Mouse (Mus musculus): ENCODE data around the gene Slc7a15. TPM values are rescaled to one million over a fixed set of nuclear protein-coding genes. Genes with fewer than 3 reads are reported as not detected.

Slc7a15 gene
- polyA plus RNA-seq, 1 experiment from 2014 or later: 0.05 TPM

GRCm38 (mm10) chr12:8504131-8504530 is 94.7 kb downstream of the Slc7a15 start:
- no peak for ATAC-seq (ENCODE audit: insufficient read depth)
- Histone ChIP-seq H3K9me3 (replicated peaks) (no peaks in the 10 kb centered on the region), H3K27me3 (peaks cover 15% of the 10 kb centered on the region), H3K4me1 (replicated peaks) (peaks cover 28% of the 10 kb centered on the region), H3K36me3 (replicated peaks) (no peaks in the 10 kb centered on the region), H3K27ac (replicated peaks) (no peak overlapping the region), H3K9ac (no peak overlapping the region), H3K4me3 (replicated peaks) (no peak overlapping the region), H3K4me2 (no peak overlapping the region)
- WGBS (ENCODE audit: insufficient replicate concordance): 79% methylated on average over 6 of the region's 6 CpGs

GRCm38 (mm10) chr12:8502546-8502945 is 96.3 kb downstream of the Slc7a15 start:
- Histone ChIP-seq H3K27ac (replicated peaks) (no peak overlapping the region), H3K9me3 (replicated peaks) (no peaks in the 10 kb centered on the region), H3K9ac (no peak overlapping the region), H3K27me3 (peaks cover 27% of the 10 kb centered on the region), H3K4me3 (replicated peaks) (no peak overlapping the region), H3K4me1 (replicated peaks) (peaks cover 30% of the 10 kb centered on the region), H3K36me3 (replicated peaks) (no peaks in the 10 kb centered on the region), H3K4me2 (no peak overlapping the region)
- ATAC-seq (ENCODE audit: insufficient read depth): no peak
- 15% methylated on average over 6 of the region's 6 CpGs for WGBS (ENCODE audit: insufficient replicate concordance)

- Histone ChIP-seq H3K27ac (replicated peaks) (no peak overlapping the region), H3K27me3 (peaks cover 27% of the 10 kb centered on the region), H3K9ac (no peak overlapping the region), H3K4me2 (no peak overlapping the region), H3K36me3 (replicated peaks) (no peaks in the 10 kb centered on the region), H3K4me1 (replicated peaks) (peaks cover 28% of the 10 kb centered on the region), H3K4me3 (replicated peaks) (no peak overlapping the region), H3K9me3 (replicated peaks) (no peaks in the 10 kb centered on the region)
- ATAC-seq (ENCODE audit: insufficient read depth): no peak
- WGBS (ENCODE audit: insufficient replicate concordance): 63% methylated on average over 14 of the region's 14 CpGs
These were observed 97.1 kb downstream of the Slc7a15 start for GRCm38 (mm10) chr12:8501571-8502305.

- no peak for ATAC-seq (ENCODE audit: insufficient read depth)
- Histone ChIP-seq H3K27ac (replicated peaks) (peak overlapping the region; percentile 61), H3K9me3 (replicated peaks) (no peaks in the 10 kb centered on the region), H3K36me3 (replicated peaks) (no peaks in the 10 kb centered on the region), H3K27me3 (peaks cover 27% of the 10 kb centered on the region), H3K4me1 (replicated peaks) (peaks cover 35% of the 10 kb centered on the region), H3K4me2 (peak overlapping the region; percentile 88), H3K9ac (peak overlapping the region; percentile 61), H3K4me3 (replicated peaks) (peak overlapping the region; percentile 69)
- WGBS (ENCODE audit: insufficient replicate concordance): 37% methylated on average over 17 of the region's 17 CpGs
These were observed 98.0 kb downstream of the Slc7a15 start for GRCm38 (mm10) chr12:8500597-8501570.

- peaks cover 27% of the 10 kb centered on the region for H3K27me3 ChIP-seq
- WGBS (ENCODE audit: insufficient replicate concordance): under 1% methylated on average over 56 of the region's 56 CpGs
These were observed 98.8 kb downstream of the Slc7a15 start, which contains the start of gene Rhob for GRCm38 (mm10) chr12:8499871-8500596. Gene Rhob, minus strand, starts transcription at chr12:8500009.

GRCm38 (mm10) chr12:8499001-8499870 is 99.6 kb downstream of the Slc7a15 start:
- ATAC-seq (ENCODE audit: insufficient read depth): peak; percentile 46
- Histone ChIP-seq H3K4me3 (replicated peaks) (peak overlapping the region; percentile 69), H3K9ac (peak overlapping the region; percentile 70), H3K4me2 (peak overlapping the region; percentile 88), H3K36me3 (replicated peaks) (no peaks in the 10 kb centered on the region), H3K27ac (replicated peaks) (peak overlapping the region; percentile 86), H3K27me3 (peaks cover 27% of the 10 kb centered on the region), H3K9me3 (replicated peaks) (no peaks in the 10 kb centered on the region), H3K4me1 (replicated peaks) (peaks cover 38% of the 10 kb centered on the region)
- under 1% methylated on average over 99 of the region's 99 CpGs for WGBS (ENCODE audit: insufficient replicate concordance)

More at GRCm38 (mm10) chr12:8499871-8500596, 98.8 kb downstream of the Slc7a15 start, which contains the start of gene Rhob:
- H3K9ac ChIP-seq: peak within 1 kb of the TSS; percentile 70
- H3K9me3 ChIP-seq (replicated peaks): no peaks in the 10 kb centered on the region
- H3K4me1 ChIP-seq (replicated peaks): peaks cover 38% of the 10 kb centered on the region
- no peaks in the 10 kb centered on the region for H3K36me3 ChIP-seq (replicated peaks)
- peak within 1 kb of the TSS; percentile 86 for H3K27ac ChIP-seq (replicated peaks)
- H3K4me2 ChIP-seq: peak within 1 kb of the TSS; percentile 88
- peak; percentile 92 for ATAC-seq (ENCODE audit: insufficient read depth)
- H3K4me3 ChIP-seq (replicated peaks): peak within 1 kb of the TSS; percentile 69

GRCm38 (mm10) chr12:8498591-8499000 is 100.3 kb downstream of the Slc7a15 start:
- Histone ChIP-seq H3K36me3 (replicated peaks) (no peaks in the 10 kb centered on the region), H3K9me3 (replicated peaks) (no peaks in the 10 kb centered on the region), H3K27ac (replicated peaks) (peak overlapping the region; percentile 86), H3K4me3 (replicated peaks) (peak overlapping the region; percentile 69), H3K4me1 (replicated peaks) (peaks cover 38% of the 10 kb centered on the region), H3K9ac (peak overlapping the region; percentile 70), H3K4me2 (peak overlapping the region; percentile 88), H3K27me3 (peaks cover 27% of the 10 kb centered on the region)
- no peak for ATAC-seq (ENCODE audit: insufficient read depth)
- 5% methylated on average over 13 of the region's 13 CpGs for WGBS (ENCODE audit: insufficient replicate concordance)

- Histone ChIP-seq H3K4me2 (peak overlapping the region; percentile 88), H3K4me1 (replicated peaks) (peaks cover 38% of the 10 kb centered on the region), H3K36me3 (replicated peaks) (no peaks in the 10 kb centered on the region), H3K27ac (replicated peaks) (peak overlapping the region; percentile 86), H3K9ac (peak overlapping the region; percentile 70; the same call in 1 of the 2 replicates), H3K27me3 (peaks cover 27% of the 10 kb centered on the region), H3K4me3 (replicated peaks) (peak overlapping the region; percentile 69), H3K9me3 (replicated peaks) (no peaks in the 10 kb centered on the region)
- no peak for ATAC-seq (ENCODE audit: insufficient read depth)
- WGBS (ENCODE audit: insufficient replicate concordance): 30% methylated on average over 8 of the region's 8 CpGs
These were observed 100.7 kb downstream of the Slc7a15 start for GRCm38 (mm10) chr12:8498148-8498571.

- Histone ChIP-seq H3K4me1 (replicated peaks) (peaks cover 38% of the 10 kb centered on the region), H3K36me3 (replicated peaks) (no peaks in the 10 kb centered on the region), H3K27ac (replicated peaks) (no peak overlapping the region), H3K27me3 (peaks cover 27% of the 10 kb centered on the region), H3K4me2 (peak overlapping the region; percentile 29), H3K9me3 (replicated peaks) (no peaks in the 10 kb centered on the region), H3K9ac (no peak overlapping the region), H3K4me3 (replicated peaks) (no peak overlapping the region)
- ATAC-seq (ENCODE audit: insufficient read depth): no peak
- 38% methylated on average over 2 of the region's 2 CpGs for WGBS (ENCODE audit: insufficient replicate concordance)
These were observed 101.6 kb downstream of the Slc7a15 start for GRCm38 (mm10) chr12:8497314-8497706.

All from liver, embryonic 15.5 days (tissue).